Mouse (Mus musculus) R1 (cell line): ENCODE results near the gene Mapk11.

Experiments used
- DNase-seq: peaks from one replicate; pipeline ENCODE4 v3.0.0-alpha.2; 2018; ENCODE audit warnings: low read depth, low spot score

Gene Mapk11

DNA sequence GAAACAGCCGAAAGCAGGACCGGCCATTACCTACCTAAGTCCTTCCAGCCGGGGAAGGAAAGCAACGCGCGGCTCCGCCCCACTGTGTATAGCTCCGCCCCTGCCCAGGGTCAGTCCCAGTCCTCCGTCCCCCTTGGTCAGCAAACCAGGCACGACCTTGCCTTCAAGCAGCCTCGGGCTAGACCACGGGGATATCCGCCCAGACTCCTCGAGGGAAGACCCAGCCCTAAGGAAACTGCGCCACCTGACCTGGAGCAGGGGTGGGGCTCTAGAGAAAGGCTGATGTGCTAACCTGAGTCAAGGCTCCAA is 24.4 kb upstream of the Mapk11 start:
- DNase-seq = peak; percentile 52

DNA sequence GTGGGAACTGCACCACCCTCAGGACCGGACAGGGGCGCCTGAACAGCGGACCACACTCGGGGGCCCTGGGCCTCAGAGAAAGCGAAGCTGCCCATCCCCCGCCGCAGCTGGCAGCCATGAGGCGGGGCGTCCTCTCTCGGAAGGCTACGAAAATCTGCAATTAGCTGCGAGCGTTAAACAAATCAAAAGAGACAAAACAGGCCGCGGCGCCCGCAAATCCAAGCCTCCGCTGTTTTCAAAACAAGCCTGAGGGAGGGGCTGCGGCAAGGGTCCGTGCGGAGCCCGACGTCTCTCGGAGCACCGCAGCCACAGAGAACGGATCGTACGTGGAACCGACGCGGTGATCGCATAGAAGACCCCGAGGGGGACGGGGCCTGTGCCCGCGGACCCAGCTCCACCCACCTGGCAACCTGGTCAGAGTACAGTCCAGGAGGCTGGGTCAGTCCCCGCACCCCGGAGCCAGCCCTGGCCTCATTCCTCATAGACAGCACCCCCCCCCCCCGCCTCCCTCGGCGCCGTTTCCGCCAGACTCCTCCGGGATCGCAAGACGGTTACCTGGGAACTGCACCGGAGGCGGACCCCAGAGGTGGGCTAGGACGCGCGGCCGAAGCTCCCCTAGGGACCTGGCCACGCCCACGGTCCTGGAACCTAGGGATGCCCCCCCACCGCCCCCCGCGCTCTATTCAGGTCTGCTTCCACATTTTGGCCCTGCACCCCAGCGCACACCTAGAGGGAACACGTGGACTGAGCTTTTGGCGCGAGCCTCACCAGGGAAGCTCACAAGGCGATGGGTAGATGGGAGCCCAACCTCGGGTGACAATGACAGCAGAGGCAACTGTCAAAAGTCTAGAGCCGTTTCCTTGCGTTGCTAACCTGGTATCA is 23.8 kb upstream of the Mapk11 start:
- DNase-seq = peak; percentile 49

DNA sequence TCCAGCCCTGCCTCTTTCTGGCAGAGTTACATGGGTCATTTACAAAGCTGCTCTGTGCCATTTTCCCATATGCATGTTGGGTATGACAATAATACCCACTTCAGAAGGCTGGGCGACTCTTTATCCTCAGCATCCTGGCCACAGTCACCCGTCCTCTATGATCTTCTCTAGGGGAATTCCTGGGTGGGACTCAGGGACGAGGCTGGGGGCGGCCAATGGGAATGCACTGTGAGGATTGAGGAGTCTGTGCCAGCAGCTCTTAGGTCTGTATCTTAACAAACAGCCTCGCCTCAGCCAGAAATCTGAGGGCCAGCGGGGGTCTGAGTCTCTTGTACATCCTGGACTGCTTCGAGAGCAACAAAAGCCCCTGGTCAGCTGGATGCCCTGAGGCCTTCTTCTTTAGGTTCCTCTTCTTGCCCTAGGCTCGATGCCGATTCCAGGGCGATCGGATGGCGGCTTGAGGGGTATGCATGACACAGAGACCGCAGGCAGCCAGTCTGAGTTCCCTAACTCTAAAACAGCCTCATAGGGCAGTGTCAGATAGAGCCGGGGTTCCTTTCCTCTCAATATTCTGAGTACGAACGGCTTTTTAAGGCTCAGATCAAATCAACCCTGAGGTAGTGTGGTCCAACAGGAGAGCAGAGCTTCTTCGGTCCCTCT is 23.0 kb upstream of the Mapk11 start:
- no peak for DNase-seq

DNA sequence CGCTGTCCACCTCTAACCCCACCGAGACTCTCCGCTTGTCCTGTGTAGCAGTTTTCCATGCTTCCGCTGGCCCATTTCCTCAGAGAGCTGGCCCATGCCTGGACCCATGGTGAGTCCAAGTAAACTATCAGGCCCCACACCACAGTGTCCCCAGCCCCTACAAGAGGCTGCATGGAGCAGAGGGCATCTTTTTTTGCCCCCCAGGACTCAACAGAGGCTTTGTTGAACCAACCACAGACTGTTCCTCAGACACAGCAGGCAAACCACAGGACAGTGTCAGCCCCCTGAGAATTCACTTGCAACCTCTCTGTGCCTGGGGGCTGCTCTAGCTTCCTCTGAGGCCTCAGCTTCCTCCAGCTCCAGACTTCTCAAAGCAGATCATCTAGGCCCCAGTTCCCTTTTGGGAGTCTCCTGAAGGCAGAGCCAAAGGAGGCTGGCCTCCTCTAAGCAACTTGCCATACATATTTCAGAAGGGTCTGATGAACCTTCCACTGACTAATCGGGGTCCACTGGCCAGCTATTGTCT is 22.2 kb upstream of the Mapk11 start:
- DNase-seq = no peak

DNA sequence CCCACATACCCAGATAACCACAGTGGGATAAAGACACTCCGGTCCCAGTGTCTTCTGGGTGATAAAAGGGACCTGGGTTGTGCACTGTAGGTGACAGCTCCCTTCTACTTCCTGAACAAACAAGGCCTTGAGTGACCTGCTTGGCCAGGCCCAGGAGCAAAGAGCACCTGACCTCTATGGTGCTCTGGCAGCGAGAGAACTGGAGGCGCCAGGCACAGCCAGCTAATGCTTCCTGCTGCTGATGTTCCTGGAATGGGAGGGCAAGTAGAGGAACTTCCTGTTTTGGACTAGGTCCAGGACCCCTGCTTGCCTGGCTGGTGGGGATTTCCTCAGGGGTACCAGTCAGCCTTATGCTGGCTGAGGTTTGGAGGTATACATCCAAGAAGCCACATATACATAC is 20.7 kb upstream of the Mapk11 start:
- no peak for DNase-seq

DNA sequence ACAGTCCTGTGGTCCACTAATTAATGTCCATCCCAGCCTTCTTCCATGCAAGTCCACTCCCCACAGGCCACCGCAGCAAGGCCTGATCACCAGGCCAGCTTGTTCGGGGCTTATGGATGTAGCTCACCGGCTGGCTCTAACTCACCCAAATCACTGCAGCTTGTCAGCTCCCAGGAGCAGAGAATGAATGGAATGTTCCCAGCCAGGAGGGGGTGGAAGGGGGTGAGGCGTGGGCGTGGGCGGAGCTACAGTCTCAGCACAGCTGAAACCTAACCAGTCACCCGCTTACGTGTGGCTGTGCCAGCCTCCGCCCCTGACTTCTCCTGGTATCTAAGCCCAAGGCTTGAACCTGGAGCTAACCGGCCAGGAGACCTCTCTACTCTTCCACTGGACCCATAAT is 20.0 kb upstream of the Mapk11 start:
- DNase-seq = peak; percentile 95

DNA sequence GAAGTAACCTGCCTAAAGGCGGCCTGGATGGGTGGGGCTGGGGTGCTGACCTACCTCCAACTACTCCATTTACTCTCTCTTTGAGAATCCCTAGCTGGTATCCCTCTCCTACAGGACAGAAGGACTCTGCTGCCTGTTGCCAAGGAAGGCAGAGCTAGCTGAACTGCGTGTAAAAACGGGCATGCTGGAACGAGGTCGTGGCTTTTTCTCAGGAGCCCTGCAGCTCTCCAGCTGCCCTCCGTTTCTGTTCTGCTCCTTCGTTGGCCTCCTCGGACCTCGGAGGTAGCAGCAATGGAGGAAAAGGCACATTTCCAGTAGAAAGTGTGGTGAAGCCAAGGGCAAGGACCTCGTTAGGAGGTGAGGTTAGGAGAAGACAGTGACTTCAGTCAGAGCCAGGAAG is 19.5 kb upstream of the Mapk11 start:
- no peak for DNase-seq

DNA sequence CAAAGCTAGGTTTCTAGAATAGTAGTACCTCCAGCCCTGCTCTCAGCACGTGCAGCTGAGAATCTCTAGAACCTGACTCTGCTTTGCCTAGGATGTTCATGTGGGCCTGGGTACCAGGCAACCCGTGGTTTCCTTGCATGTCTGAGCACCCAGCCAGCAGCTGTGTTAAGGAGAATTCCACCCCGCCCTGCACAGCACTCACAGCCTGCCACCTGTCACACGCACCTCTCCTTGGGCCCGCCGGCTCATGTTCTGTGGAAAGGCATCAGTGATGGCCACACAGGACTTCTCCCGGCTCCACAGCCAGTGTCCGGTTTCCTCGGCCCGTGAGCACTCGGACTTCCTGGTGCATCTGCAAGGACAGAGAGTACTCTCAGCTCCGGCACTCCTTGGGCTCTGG is 16.1 kb upstream of the Mapk11 start:
- DNase-seq = no peak

DNA sequence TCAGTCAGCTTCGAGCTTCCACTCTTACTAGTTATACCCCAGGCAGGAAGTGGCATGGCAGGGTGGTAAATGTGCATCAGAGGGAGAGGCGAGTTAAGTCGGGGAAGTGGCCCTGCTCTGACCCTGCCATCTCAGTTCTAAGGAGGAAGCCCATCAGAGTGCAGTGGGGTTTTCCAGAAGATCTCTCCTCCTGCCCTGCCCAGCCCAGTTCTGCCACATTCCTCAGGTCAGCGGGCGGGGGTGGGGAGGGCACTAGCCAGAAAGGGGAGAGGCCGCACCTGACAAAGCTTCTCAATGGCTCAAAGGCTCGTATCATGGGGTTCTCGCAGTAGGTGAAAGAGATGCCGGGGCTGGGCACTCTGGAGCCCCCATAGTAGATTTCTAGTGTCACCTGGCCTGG is 12.0 kb upstream of the Mapk11 start:
- DNase-seq = no peak

DNA sequence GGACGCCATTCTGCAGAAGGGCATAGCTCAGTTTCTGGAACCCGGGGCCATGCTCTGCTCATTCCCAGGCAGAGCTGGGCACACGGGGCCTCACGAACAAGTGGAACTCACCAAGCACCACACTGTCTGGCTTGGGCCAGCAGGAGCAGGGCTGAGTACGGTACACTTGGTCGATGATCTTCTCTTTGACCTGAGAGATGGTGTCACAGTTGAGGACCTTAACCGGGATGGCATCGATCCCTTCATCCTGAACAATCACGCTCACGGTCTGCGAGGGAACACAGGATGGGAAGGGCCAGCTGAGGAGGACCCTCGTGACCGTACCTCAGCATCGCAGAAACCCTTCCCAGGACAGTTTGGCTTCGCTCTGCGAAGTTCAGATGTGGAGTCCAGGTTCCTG is 9.1 kb upstream of the Mapk11 start:
- DNase-seq = no peak

DNA sequence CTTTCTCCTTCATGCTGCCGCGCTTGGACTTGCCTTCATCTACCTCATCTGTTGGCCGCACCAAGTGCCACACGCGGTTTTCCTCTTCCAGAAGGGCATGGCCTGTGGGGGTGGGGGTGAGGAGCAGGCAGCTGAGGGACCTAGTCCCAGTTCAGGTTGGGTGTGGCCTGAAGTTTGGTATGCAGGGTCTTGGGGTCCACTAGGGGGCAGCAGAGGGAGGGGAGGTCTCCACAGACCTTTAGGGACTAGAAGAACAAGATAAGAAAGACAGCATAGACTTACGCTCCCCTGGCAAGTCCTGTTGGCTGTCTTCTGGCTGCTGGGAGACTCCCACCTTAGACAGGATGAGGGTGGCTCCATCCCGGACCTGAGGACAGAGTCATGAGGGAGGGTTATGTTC is 8.5 kb upstream of the Mapk11 start:
- peak; percentile 95 for DNase-seq

DNA sequence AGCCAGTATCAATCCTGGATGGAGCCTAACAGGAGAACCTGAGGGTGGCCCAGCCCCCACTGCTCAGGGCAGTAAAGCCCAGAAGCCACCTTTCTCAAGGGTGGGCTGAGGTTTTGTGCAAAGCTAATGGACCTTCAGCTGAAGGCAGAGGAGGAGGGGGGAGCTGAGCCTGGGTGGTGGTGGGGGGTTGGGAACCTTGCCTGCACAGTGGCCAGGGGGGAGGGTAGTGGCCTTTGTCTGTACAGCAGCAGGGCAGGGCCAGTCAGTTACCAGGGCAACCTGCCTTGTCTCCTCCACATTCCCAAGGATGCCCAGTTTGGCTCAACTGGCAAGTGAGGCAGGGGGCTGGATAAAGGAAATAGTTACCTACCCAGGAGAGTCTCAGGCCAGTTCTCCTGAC is 2.9 kb upstream of the Mapk11 start:
- no peak for DNase-seq

DNA sequence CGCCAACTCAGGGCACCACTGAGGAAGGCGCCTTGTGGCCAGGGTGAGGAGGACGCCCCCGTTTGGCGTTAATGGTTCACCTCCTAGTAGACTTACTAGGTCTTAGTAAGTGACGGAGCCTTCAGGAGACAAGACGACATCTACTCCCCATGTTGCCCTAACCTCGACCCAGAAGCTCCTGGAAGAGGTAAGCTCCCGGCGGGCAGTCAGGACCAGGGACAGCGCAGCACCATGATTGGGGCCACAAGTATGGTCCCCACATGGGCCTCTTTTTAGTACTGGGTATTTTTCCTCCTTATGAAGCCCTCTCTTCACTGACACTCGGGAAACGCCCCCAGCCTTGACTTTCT is 588 bp upstream of the Mapk11 start:
- peak; percentile 84 for DNase-seq

DNA sequence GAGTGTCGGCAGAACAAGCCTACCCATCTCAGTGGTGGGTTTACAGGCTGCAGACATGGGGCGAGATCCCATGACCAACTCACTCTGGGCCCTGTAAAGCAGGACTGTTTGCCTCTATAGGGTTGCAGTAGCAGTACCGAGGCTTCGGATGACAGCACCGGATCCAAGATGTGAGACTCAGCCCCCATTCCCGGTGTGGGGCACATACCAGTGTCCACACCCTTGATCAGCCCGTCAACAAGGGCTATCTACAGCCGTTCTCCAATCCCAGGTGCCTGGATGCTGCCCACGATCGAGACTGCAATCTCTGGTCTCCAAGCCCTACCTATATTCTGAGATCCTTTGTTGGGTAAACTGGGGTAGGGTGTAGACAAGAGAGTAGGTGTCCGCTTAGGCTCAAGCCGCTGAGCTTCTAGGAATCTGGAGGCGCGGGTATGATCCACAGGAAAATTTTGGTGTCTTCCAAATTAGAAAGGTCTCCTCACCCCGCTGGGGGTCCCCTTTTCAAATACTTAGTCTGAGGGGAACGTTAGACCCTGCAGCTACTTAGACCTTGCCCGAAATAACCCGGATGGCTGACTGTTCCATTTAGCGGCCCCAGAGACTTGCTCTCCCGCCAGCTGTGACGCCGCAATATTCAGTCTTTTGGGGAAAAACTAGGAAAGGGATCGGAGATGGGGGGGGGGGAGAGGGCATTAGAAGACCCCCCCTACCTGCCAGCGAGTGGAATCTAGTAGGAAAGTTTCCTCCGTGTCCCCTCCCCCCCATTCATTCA is 745 bp downstream of the Mapk11 start:
- peak; percentile 28 for DNase-seq

DNA sequence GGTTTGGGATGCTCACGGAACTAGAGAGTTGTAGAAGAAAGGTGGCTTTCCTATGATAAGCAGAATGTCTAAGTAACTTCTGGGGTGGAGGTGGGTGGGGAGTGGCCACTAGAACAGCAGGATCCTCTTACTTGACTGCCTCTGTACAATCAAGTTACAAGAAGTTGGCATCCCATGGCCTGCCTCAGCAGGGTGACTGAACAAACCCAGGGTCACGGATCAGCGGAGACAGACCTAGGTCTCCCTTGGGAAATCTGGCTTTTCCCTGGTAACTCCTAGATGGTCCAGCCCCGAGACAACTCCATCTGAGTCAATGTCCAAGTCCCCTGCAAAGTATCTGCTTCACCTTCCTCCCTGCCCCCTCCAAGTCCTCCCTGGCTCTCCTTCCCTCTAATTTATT is 1.5 kb downstream of the Mapk11 start:
- no peak for DNase-seq

DNA sequence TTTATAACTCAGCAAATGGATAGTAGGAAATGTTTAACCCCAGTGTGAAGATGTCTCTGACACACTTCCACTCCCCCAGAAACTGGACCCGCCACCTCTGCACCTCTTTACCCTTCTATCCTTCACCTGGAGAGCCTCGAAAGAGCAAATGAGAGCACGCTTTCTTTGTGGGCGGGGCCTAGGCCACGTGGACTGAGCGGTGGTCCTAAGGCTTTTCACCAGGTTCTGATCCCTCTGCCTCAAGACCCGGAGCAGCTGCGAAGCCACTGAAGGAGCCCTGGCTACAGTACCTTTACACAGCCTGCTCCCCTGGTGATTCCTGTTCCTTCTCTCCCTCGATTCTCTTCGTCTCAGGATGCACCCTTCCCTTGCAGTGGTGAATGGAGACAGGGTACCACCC is 2.0 kb downstream of the Mapk11 start:
- DNase-seq = peak; percentile 33

DNA sequence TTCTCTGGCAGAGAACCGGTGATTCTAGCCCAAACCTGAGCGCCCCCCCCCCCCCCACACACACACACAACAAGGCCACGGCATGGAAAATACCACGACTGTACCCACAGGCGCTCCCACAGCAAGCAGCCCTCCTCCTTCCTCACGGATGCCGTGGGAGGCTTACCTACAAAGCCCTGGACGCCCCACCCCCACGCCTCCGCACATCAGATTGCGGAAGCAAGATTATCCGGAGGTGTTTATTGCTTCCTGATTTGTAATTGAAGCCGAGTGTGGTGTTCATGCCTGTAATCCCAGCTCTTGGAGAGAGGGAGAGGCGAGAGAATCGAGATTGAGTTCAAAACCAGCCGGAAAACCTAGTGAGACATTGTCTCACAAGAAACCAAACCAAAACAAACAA is 2.4 kb downstream of the Mapk11 start:
- peak; percentile 26 for DNase-seq

DNA sequence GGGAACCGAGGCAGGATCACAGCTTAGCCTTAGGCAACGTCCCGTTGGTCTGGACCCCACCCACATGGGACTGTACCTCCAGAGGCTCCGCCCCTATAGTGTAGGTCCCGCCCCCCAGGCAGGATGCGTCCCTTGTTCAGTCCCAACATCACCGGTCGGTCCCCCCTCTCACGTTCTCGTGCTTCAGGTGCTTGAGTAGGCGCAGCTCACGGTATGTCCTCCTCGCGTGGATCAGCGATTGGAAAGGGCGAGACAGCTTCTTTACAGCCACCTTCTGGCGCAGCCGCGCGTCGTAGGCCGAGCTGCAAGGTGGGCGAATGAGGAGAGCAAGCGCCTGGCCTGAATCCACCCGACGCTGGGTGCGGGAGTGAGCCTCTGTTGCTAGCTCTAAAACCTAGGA is 2.9 kb downstream of the Mapk11 start:
- peak; percentile 88 for DNase-seq

DNA sequence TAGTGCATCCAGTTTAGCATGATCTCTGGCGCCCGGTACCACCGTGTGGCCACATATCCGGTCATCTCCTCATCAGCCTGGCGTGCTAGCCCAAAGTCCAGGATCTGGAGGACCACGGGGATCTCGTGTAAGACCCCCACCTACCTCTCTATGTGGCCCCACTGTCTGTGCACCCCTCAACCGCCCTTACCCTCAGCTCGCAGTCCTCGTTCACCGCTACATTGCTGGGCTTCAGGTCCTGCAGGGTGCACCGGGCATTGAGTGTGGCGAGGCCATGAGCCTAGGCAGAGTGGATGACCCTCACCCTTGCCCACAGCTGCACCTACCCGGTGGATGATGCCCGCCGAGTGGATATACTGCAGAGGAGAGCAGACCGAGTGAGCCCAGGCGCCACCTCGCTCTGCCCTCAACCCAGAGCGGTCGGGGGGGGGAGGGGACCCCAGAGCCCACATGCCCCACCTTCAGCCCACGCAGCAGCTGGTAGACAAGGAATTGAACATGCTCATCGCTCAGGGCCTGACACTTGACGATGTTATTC is 3.5 kb downstream of the Mapk11 start:
- DNase-seq = no peak

DNA sequence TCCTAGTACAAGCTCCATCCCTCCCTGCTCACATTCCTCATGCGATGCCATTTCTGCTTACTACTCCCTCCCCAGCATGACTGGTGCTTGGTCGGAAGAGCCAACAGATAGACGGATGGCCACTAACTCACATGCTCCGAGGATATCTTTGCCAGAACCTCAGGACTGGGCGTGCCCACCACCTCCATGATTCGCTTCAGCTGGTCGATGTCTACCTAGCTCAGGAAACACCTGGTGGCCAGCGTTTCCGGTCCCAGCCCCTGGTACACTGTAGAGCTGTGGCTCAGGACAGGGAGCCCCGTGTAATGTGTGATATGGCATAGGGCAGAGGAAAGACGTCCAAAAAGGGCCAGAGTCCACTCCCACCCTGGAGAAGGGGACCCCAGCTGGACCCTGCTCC is 4.5 kb downstream of the Mapk11 start:
- no peak for DNase-seq

DNA sequence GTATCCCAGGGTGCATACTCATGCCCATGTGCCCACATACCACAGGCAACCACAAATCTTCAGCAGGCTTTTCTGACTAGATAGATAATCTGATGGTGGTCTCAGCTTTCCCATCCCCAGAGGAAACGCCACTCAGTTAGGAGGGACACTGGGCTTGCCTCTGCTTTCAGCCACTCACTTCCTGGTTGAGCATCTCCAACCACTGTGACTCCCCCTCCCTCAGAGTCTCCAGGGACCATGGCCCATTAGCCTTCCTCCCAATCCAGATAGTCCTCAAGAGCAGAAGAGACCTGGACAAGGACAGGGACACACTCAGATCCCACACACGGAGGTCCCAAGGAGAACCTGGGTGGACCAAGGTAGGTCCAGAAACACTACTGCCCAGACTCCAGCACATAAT is 6.3 kb downstream of the Mapk11 start:
- no peak for DNase-seq

DNA sequence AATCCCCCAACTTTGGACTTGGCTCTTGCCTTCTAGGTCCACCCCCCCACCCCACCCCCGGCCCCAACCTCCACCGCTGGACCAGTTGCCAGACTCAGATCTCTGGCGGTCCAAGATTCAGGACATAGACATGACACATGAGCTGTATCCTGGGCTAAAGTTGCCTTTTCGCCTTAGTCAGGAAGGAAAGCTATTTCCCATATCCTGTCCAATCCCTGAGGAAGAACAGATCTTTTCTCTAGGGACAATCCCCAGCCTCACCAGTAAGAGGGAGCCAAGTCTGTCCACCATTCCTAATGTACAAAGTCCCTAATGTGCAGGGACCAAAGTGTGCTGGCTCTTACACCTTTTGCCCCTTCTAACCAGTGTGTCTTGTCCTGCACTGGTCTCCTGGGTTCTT is 7.5 kb downstream of the Mapk11 start:
- DNase-seq = no peak
